Mouse (Mus musculus) stomach, postnatal 0 days (tissue): ENCODE measurements around the gene Gm13283. TPM values are rescaled to one million over a fixed set of nuclear protein-coding genes. Genes with fewer than 3 reads are reported as not detected.
"Not testable (repeated sequence)": the region's sequence is repeated elsewhere in the genome, so short reads cannot be mapped to it uniquely, and the experiment has no call there.

ENCODE experiments used
- ATAC-seq: fragments of 200-750 bp; cut with Nextera tagmentation; 2 replicates; pipeline ENCODE4 v1.8.0; 2017; ENCODE audit not compliant: low FRiP score, low TSS enrichment
- DNase-seq: peaks from one replicate; pipeline ENCODE4 v3.0.0-alpha.2; 2016; ENCODE audit warnings: low spot score
- H3K27ac ChIP-seq: fragments of 300-500 bp; sonication (generic); replicated peaks from 2 replicates; pipeline ENCODE4 v1.5.1; 2014; ENCODE audit warnings: mild to moderate bottlenecking, control low read depth
- H3K27me3 ChIP-seq: fragments of 300-500 bp; sonication (generic); 2 replicates; pipeline ENCODE4 v1.6.1; 2014; ENCODE audit warnings: low read length; ENCODE audit not compliant: control insufficient read depth, insufficient read depth
- H3K36me3 ChIP-seq: fragments of 300-500 bp; sonication (generic); 2 replicates; pipeline ENCODE4 v1.6.1; 2014; ENCODE audit warnings: low read length, mixed read lengths; ENCODE audit not compliant: control insufficient read depth, insufficient read depth
- H3K4me1 ChIP-seq: fragments of 300-500 bp; sonication (generic); replicated peaks from 2 replicates; pipeline ENCODE4 v1.6.1; 2014; ENCODE audit warnings: antibody characterized with exemption; ENCODE audit not compliant: control insufficient read depth, insufficient read depth
- H3K4me2 ChIP-seq: fragments of 300-500 bp; sonication (generic); replicated peaks from 2 replicates; pipeline ENCODE4 v1.6.1; 2014; ENCODE audit warnings: low read depth, mild to moderate bottlenecking, control low read depth, moderate library complexity
- H3K4me3 ChIP-seq: fragments of 300-500 bp; sonication (generic); 2 replicates; pipeline ENCODE4 v1.5.1; 2014; ENCODE audit warnings: low read depth, low read length, control low read depth
- H3K9ac ChIP-seq: fragments of 300-500 bp; sonication (generic); 2 replicates; pipeline ENCODE4 v1.6.1; 2014; ENCODE audit warnings: mild to moderate bottlenecking, low read length, control low read depth, mixed read lengths
- H3K9me3 ChIP-seq: fragments of 300-500 bp; sonication (generic); 2 replicates; pipeline ENCODE4 v1.6.1; 2016; ENCODE audit warnings: low read length; ENCODE audit not compliant: control insufficient read depth
- CTCF ChIP-seq: IDR thresholded peaks from 2 replicates; pipeline ENCODE4 v1.5.1; 2016; ENCODE audit warnings: antibody characterized with exemption, low read depth, mild to moderate bottlenecking, moderate library complexity
- WGBS: fragments of 180-500 bp; shearing (Covaris S2); extraction: QIAGEN DNeasy Blood & Tissue Kit; methylation state at CpG from one replicate; pipeline ENCODE4 v1.1.7; 2014; 5-methylcytosine and 5-hydroxymethylcytosine counted together
- polyA plus RNA-seq: library from polyadenylated mRNA; unstranded; fragments of >200 nt; fragmentation: Nextera tagmentation; extraction: Ambion mirVana; gene quantifications from 2 replicates; pipeline ENCODE4 v1.2.1, GENCODE M21; 2015

Gm13283 gene
- polyA plus RNA-seq, 1 experiment from 2014 or later: 0.24 TPM

DNA sequence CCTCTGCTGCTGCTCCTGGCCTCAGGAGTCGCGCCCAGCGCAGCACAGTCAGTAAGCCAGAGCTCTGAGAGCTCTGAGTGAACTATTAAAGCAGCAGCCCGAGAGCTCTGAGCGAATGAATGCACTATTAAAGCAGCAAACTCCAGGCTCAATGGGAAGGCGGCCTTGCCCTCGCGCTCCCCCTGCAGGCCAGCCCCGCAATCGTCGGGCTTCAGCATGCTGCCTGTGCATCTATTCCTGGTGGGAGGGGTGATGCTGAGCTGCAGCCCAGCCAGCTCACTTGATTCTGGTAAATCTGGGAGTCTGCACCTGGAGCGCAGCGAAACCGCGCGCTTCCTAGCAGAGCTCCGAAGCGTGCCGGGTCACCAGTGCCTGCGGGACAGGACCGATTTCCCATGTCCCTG lies 2.3 kb upstream of the Gm13283 start:
- WGBS: 0% methylated on average over 16 of the region's 21 CpGs
- Histone ChIP-seq H3K9ac (peak overlapping the region; percentile 64), H3K27ac (peak overlapping the region; percentile 96), H3K4me3 (peak overlapping the region; percentile 49), H3K4me2 (peak overlapping the region; percentile 66)
- H3K9me3 ChIP-seq, H3K4me1 ChIP-seq, H3K27me3 ChIP-seq, H3K36me3 ChIP-seq: not testable (repeated sequence)
- ATAC-seq (peak; percentile 100), DNase-seq (peak; percentile 82)
- peak; percentile 72 for TF ChIP-seq CTCF

DNA sequence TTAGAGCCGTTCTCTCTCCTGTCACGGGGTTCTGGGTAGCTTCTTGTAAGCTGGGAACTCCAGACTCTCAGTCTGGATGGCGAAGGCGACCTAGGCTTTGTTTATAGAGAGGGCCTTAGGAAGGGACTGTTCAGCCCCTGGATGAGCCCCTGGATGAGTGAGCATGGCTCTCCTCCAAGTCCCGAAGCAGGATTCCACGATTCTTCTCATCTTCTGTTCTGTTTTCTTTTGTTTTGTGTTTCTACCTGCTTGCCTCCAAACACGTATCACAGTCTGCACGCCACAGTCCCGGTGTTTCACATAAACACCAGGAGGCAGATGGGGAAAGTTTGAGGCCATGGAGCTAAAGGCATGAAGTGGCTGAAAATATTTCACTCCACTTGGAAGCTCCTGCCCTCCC lies 1.2 kb upstream of the Gm13283 start:
- WGBS: 85% methylated on average over 8 of the region's 9 CpGs
- H3K9ac ChIP-seq, H3K27ac ChIP-seq, H3K27me3 ChIP-seq, ATAC-seq, H3K4me2 ChIP-seq, DNase-seq, H3K4me3 ChIP-seq, H3K36me3 ChIP-seq, H3K9me3 ChIP-seq, H3K4me1 ChIP-seq: not testable (repeated sequence)

DNA sequence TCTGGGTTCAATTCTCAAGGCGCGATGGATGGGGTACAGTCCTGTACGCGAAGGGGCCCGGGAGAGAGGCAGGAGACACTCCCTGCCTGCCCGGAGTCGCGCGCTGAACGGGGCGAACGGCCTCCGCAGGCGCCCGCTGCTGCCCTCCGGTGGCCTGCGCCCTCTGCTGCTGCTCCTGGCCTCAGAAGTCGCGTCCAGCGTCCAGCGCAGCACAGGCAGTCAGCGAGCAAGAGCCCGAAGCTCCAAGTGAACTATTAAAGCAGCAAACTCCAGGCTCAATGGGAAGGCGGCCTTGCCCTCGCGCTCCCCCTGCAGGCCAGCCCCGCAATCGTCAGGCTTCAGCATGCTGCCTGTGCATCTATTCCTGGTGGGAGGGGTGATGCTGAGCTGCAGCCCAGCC lies 512 bp downstream of the Gm13283 start:
- not testable (repeated sequence) for ATAC-seq

DNA sequence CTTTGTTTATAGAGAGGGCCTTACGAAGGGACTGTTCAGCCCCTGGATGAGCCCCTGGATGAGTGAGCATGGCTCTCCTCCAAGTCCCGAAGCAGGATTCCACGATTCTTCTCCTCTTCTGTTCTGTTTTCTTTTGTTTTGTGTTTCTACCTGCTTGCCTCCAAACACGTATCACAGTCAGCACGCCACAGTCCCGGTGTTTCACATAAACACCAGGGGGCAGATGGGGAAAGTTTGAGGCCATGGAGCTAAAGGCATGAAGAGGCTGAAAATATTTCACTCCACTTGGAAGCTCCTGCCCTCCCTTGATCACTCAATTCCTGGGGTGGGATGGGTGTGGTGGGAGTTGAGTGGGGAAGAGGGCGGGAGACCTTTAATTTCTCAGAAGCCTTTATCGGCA lies 1.9 kb downstream of the Gm13283 start:
- not testable (repeated sequence) for H3K9ac ChIP-seq, ATAC-seq, H3K36me3 ChIP-seq, H3K4me3 ChIP-seq, H3K9me3 ChIP-seq, H3K27ac ChIP-seq, DNase-seq, H3K4me1 ChIP-seq, H3K27me3 ChIP-seq, H3K4me2 ChIP-seq
- peak; percentile 16; the same call in 1 of the 2 replicates for TF ChIP-seq CTCF
- WGBS: 60% methylated on average over 6 of the region's 8 CpGs

More for the DNA sequence above, 512 bp downstream of the Gm13283 start:
- peak overlapping the region; percentile 31 for H3K4me3 ChIP-seq
- H3K9ac ChIP-seq, H3K27me3 ChIP-seq, H3K36me3 ChIP-seq, H3K9me3 ChIP-seq, H3K4me1 ChIP-seq: not testable (repeated sequence)
- peak; percentile 79 for DNase-seq
- WGBS: under 1% methylated on average over 21 of the region's 28 CpGs
- 0 out of 2 replicates have a peak overlapping the region, but pooled peaks have one; percentile 24 for H3K27ac ChIP-seq
- peak overlapping the region; percentile 41 for H3K4me2 ChIP-seq
- TF ChIP-seq CTCF: peak; percentile 71

DNA sequence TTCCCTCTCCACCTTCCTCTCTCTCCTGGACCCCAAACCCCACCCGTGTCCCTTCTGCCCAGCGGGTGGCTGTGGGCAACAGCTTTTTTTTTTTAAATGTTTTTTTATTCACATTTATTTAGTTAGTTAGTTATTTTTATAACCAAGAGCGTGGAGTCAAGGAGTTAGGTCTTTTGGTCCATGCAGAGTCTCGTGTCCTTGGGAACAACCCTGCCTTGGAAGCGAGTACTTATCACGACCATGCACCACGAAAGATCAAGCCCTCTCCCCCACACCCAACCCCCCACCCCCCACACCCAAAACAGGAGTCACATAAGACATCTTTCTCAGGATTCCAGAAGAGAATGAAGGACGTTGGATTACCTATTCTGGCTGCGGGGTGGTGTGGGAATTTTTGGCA lies 2.4 kb downstream of the Gm13283 start:
- not testable (repeated sequence) for H3K4me2 ChIP-seq, H3K4me3 ChIP-seq, H3K27me3 ChIP-seq, H3K9ac ChIP-seq, DNase-seq, ATAC-seq, H3K4me1 ChIP-seq, H3K27ac ChIP-seq, H3K9me3 ChIP-seq, H3K36me3 ChIP-seq
- WGBS: 51% methylated on average over 8 of the region's 9 CpGs

DNA sequence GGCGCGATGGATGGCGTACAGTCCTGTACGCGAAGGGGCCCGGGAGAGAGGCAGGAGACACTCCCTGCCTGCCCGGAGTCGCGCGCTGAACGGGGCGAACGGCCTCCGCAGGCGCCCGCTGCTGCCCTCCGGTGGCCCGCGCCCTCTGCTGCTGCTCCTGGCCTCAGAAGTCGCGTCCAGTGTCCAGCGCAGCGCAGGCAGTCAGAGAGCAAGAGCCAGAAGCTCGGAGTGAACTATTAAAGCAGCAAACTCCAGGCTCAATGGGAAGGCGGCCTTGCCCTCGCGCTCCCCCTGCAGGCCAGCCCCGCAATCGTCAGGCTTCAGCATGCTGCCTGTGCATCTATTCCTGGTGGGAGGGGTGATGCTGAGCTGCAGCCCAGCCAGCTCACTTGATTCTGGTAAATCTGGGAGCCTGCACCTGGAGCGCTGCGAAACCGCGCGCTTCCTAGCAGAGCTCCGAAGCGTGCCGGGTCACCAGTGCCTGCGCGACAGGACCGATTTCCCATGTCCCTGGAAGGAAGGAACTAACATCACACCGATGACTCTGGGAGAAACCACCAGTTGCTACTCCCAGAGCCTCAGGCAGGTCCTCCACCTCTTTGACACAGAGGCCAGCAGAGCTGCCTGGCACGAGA lies 3.6 kb downstream of the Gm13283 start:
- not testable (repeated sequence) for H3K4me1 ChIP-seq, H3K36me3 ChIP-seq, H3K27me3 ChIP-seq, H3K9ac ChIP-seq, ATAC-seq, H3K27ac ChIP-seq, H3K9me3 ChIP-seq
- 0 out of 2 replicates have a peak overlapping the region, but pooled peaks have one; percentile 13 for H3K4me3 ChIP-seq
- whole genome bisulfite sequencing: 2% methylated on average over 17 of the region's 42 CpGs
- peak; percentile 70 for DNase-seq
- peak; percentile 67 for TF ChIP-seq CTCF
- peak overlapping the region; percentile 35; the same call in 1 of the 2 replicates for H3K4me2 ChIP-seq

DNA sequence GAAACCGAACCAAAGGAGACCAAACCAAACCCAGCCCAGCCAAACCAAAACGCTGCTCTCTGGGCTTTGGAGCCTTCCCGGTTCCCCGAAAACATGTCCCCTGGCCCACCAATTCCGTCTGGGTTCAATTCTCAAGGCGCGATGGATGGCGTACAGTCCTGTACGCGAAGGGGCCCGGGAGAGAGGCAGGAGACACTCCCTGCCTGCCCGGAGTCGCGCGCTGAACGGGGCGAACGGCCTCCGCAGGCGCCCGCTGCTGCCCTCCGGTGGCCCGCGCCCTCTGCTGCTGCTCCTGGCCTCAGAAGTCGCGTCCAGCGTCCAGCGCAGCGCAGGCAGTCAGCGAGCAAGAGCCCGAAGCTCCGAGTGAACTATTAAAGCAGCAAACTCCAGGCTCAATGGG lies 13.6 kb downstream of the Gm13283 start, which contains the start of gene Gm13290:
Gene Gm13290 (plus strand): TSS at position 301 of the 400 bp plus-strand sequence.
- DNase-seq, H3K4me3 ChIP-seq, H3K27ac ChIP-seq, H3K36me3 ChIP-seq, H3K27me3 ChIP-seq, H3K4me1 ChIP-seq, H3K9me3 ChIP-seq, H3K9ac ChIP-seq, H3K4me2 ChIP-seq, ATAC-seq: not testable (repeated sequence)
- no CpG with 5 or more reads among the region's 32 CpGs for WGBS

DNA sequence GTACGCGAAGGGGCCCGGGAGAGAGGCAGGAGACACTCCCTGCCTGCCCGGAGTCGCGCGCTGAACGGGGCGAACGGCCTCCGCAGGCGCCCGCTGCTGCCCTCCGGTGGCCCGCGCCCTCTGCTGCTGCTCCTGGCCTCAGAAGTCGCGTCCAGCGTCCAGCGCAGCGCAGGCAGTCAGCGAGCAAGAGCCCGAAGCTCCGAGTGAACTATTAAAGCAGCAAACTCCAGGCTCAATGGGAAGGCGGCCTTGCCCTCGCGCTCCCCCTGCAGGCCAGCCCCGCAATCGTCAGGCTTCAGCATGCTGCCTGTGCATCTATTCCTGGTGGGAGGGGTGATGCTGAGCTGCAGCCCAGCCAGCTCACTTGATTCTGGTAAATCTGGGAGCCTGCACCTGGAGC lies 16.7 kb downstream of the Gm13283 start, which contains the start of gene Gm13289:
Gene Gm13289 (plus strand): TSS at position 301 of the 400 bp plus-strand sequence.
- not testable (repeated sequence) for H3K4me1 ChIP-seq, H3K27me3 ChIP-seq, H3K4me2 ChIP-seq, H3K4me3 ChIP-seq, H3K9ac ChIP-seq, DNase-seq, H3K9me3 ChIP-seq, ATAC-seq, H3K27ac ChIP-seq, H3K36me3 ChIP-seq
- no CpG with 5 or more reads among the region's 29 CpGs for WGBS

DNA sequence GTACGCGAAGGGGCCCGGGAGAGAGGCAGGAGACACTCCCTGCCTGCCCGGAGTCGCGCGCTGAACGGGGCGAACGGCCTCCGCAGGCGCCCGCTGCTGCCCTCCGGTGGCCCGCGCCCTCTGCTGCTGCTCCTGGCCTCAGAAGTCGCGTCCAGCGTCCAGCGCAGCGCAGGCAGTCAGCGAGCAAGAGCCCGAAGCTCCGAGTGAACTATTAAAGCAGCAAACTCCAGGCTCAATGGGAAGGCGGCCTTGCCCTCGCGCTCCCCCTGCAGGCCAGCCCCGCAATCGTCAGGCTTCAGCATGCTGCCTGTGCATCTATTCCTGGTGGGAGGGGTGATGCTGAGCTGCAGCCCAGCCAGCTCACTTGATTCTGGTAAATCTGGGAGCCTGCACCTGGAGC lies 19.6 kb downstream of the Gm13283 start, which contains the start of gene Gm13272:
Gene Gm13272 (plus strand): TSS at position 301 of the 400 bp plus-strand sequence.
- WGBS: no CpG with 5 or more reads among the region's 29 CpGs
- not testable (repeated sequence) for H3K4me2 ChIP-seq, H3K27me3 ChIP-seq, H3K36me3 ChIP-seq, H3K9ac ChIP-seq, H3K9me3 ChIP-seq, ATAC-seq, H3K4me1 ChIP-seq, DNase-seq, H3K4me3 ChIP-seq, H3K27ac ChIP-seq
